Mouse (Mus musculus) lung, postnatal 0 days (tissue): ENCODE data around the gene Trim7.

Experiments used
- CTCF ChIP-seq: IDR thresholded peaks from 2 replicates; pipeline ENCODE4 v1.5.1; 2016; ENCODE audit warnings: antibody characterized with exemption, mild to moderate bottlenecking
- EP300 ChIP-seq: IDR thresholded peaks from 2 replicates; pipeline ENCODE4 v1.6.1; 2016; ENCODE audit warnings: antibody characterized with exemption, mild to moderate bottlenecking, control low read depth

DNA sequence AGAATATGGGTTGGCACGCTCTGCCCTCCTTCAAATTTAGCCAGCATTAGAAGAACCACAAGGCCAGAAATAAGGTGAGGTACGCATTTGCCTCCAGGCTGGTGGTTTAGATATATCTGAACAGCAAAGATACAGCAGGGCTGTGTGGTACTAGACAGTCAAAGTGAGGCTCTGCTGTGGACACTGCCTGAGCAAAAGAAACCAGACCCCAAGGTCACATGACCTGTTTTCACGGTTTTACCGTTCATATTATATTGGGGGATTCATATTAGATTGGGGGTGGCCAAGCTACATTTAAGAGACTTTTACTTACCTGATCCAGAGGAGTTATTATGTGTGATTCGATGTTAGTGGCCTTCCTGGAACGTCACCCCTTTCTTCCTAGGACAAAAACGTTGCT is 44.8 kb downstream of the Trim7 start:
- TF ChIP-seq CTCF = no peak
- no peak for TF ChIP-seq EP300
